Mouse (Mus musculus) heart, postnatal 14 days (tissue): ENCODE measurements around the gene Csrp3. TPM values are rescaled to one million over a fixed set of nuclear protein-coding genes. Genes with fewer than 3 reads are reported as not detected.

Experiments
- DNase-seq, 2 experiments: peaks; one replicate each; pipeline ENCODE4 v3.0.0; 2021 to 2022
- intact Hi-C: fragments of 180-260 bp; cut with DNase I; formaldehyde crosslinking; loops from one replicate; pipeline ENCODE4 v1.15.1; 2025
- total RNA-seq, 2 experiments: library from RNA; stranded (reverse); gene quantifications; 2 replicates each; pipeline ENCODE4 v1.2.3; 2021

The Csrp3 gene
- total RNA-seq, 2 experiments from 2014 or later: 1,478 to 1,683 TPM

GRCm38 (mm10) chr7:48871292-48871691 is 23.5 kb upstream of the Csrp3 start:
- intact Hi-C loops: no loop called here

GRCm38 (mm10) chr7:48870579-48871180 is 22.8 kb upstream of the Csrp3 start:
- DNase-seq: no peak
- intact Hi-C loops: no loop called here

More at GRCm38 (mm10) chr7:48871292-48871691, 23.5 kb upstream of the Csrp3 start:
- no peak for DNase-seq

GRCm38 (mm10) chr7:48870144-48870543 is 22.3 kb upstream of the Csrp3 start:
- DNase-seq: no peak
- intact Hi-C loops: no loop called here

- DNase-seq: peak; percentile 20 to 47
Measured at GRCm38 (mm10) chr7:48867576-48867975, 19.7 kb upstream of the Csrp3 start.

GRCm38 (mm10) chr7:48864671-48865458 is 17.0 kb upstream of the Csrp3 start:
- DNase-seq: no peak
- intact Hi-C loops: no loop called here

More at GRCm38 (mm10) chr7:48867576-48867975, 19.7 kb upstream of the Csrp3 start:
- intact Hi-C loops: no loop called here

- intact Hi-C loops: no loop called here
Measured at GRCm38 (mm10) chr7:48864199-48864598, 16.4 kb upstream of the Csrp3 start.

GRCm38 (mm10) chr7:48861796-48862195 is 14.0 kb upstream of the Csrp3 start:
- intact Hi-C loops: no loop called here
- no peak for DNase-seq

More at GRCm38 (mm10) chr7:48864199-48864598, 16.4 kb upstream of the Csrp3 start:
- no peak for DNase-seq

GRCm38 (mm10) chr7:48860948-48861347 is 13.1 kb upstream of the Csrp3 start:
- intact Hi-C loops: no loop called here
- DNase-seq: no peak

GRCm38 (mm10) chr7:48859362-48859761 is 11.5 kb upstream of the Csrp3 start:
- intact Hi-C loops: no loop called here
- DNase-seq: no peak

GRCm38 (mm10) chr7:48858257-48858656 is 10.4 kb upstream of the Csrp3 start:
- intact Hi-C loops: no loop called here

GRCm38 (mm10) chr7:48855461-48855860 is 7.6 kb upstream of the Csrp3 start:
- intact Hi-C loops: no loop called here
- no peak for DNase-seq

More at GRCm38 (mm10) chr7:48858257-48858656, 10.4 kb upstream of the Csrp3 start:
- no peak for DNase-seq

GRCm38 (mm10) chr7:48853496-48853895 is 5.7 kb upstream of the Csrp3 start:
- intact Hi-C loops: no loop called here
- no peak for DNase-seq

GRCm38 (mm10) chr7:48851529-48852104 is 3.8 kb upstream of the Csrp3 start:
- intact Hi-C loops: no loop called here
- DNase-seq: no peak

GRCm38 (mm10) chr7:48846755-48847154 is 1.1 kb downstream of the Csrp3 start:
- intact Hi-C loops: loop anchor here (2.0 kb wide), 1 partner anchor 28 kb away; no protein-coding TSS in a partner anchor
- DNase-seq: peak; percentile 53 to 79

GRCm38 (mm10) chr7:48845213-48845973 is 2.4 kb downstream of the Csrp3 start:
- no peak for DNase-seq
- intact Hi-C loops: no loop called here

- DNase-seq: no peak
- intact Hi-C loops: no loop called here
Measured at GRCm38 (mm10) chr7:48843541-48843940, 4.3 kb downstream of the Csrp3 start.

- peak in 1 of 2 experiments; percentile 49 for DNase-seq
- intact Hi-C loops: no loop called here
Measured at GRCm38 (mm10) chr7:48842353-48842752, 5.5 kb downstream of the Csrp3 start.

- intact Hi-C loops: no loop called here
- DNase-seq: no peak
Measured at GRCm38 (mm10) chr7:48841538-48841937, 6.3 kb downstream of the Csrp3 start.

- intact Hi-C loops: no loop called here
- no peak for DNase-seq
Measured at GRCm38 (mm10) chr7:48840545-48840944, 7.3 kb downstream of the Csrp3 start.

GRCm38 (mm10) chr7:48838434-48838833 is 9.4 kb downstream of the Csrp3 start:
- DNase-seq: no peak
- intact Hi-C loops: no loop called here

GRCm38 (mm10) chr7:48836949-48837348 is 10.9 kb downstream of the Csrp3 start:
- no peak for DNase-seq
- intact Hi-C loops: no loop called here
